In genomic region chr3:14952169-14952729, GRCm38 (mm10) we compare ENCODE assay signal across 15 mouse cellular contexts.
"Had no signal": no experiment of that assay in that cellular context is flagged by ENCODE, and none has a peak within 500 bp of the region (broad histone marks: within the 10 kb centered on the region; RNA-seq: fewer than 3 reads in every experiment).

No protein-coding gene starts in this region.

- H3K4me2 ChIP-seq: limb, embryonic 12.5 days; liver, embryonic 13.5 days; neural tube, embryonic 15.5 days had no signal

- H3K9me3 ChIP-seq: limb, embryonic 12.5 days; liver, embryonic 13.5 days; midbrain, embryonic 10.5 days; neural tube, embryonic 15.5 days had no signal

- H3K36me3 ChIP-seq: limb, embryonic 12.5 days; liver, embryonic 13.5 days; midbrain, embryonic 10.5 days; neural tube, embryonic 15.5 days had no signal

- H3K9ac ChIP-seq: limb, embryonic 12.5 days; liver, embryonic 13.5 days; liver, postnatal 0 days; neural tube, embryonic 15.5 days had no signal

- H3K4me1 ChIP-seq: limb, embryonic 12.5 days; midbrain, embryonic 10.5 days; neural tube, embryonic 15.5 days had no signal

- H3K27ac ChIP-seq: layer of hippocampus, adult 2 months; limb, embryonic 12.5 days; liver, embryonic 13.5 days; midbrain, embryonic 10.5 days; neural tube, embryonic 15.5 days had no signal

- DNase-seq: kidney, adult 9 months; kidney, postnatal 10 days; kidney, postnatal 4 days; liver; liver, embryonic 13.5 days; liver, postnatal 0 days; midbrain, embryonic 14.5 days; right cerebral cortex, adult 18-20 months; right cerebral cortex, postnatal 25 days; thymus, postnatal 36 days had no signal

- H3K27me3 ChIP-seq: limb, embryonic 12.5 days; liver, embryonic 13.5 days; neural tube, embryonic 15.5 days had no signal

- ATAC-seq: liver, postnatal 0 days had no signal

- H3K4me3 ChIP-seq: layer of hippocampus, adult 2 months; limb, embryonic 12.5 days; liver, embryonic 13.5 days; midbrain, embryonic 10.5 days; myocyte; neural tube, embryonic 15.5 days had no signal
